9 mouse cellular contexts compared by ENCODE assay signal in genomic region chr2:20943222-20943621, GRCm38 (mm10). TPM values are rescaled to one million over a fixed set of nuclear protein-coding genes. Genes with fewer than 3 reads are reported as not detected.
DNase-seq lines count a peak whose midpoint lies in the region; ATAC-seq lines count a peak whose summit lies in the region.
"Had no signal": no experiment of that assay in that cellular context is flagged by ENCODE, and none has a peak within 500 bp of the region (broad histone marks: within the 10 kb centered on the region; RNA-seq: fewer than 3 reads in every experiment).

No protein-coding gene starts in this region.

- H3K36me3 ChIP-seq in embryonic facial prominence, embryonic 14.5 days (ENCODE audit: control insufficient read depth, insufficient read depth, low read length): no peaks in the 10 kb centered on the region; the same call in 1 of the 2 replicates
- H3K36me3 ChIP-seq in hindbrain, embryonic 12.5 days: no peaks in the 10 kb centered on the region
- H3K36me3 ChIP-seq in megakaryocyte, embryonic 14.5 days (replicated peaks; ENCODE audit: low read length): peaks cover 18% of the 10 kb centered on the region
- H3K36me3 ChIP-seq: embryonic facial prominence, embryonic 15.5 days had no signal

- H3K9me3 ChIP-seq in embryonic facial prominence, embryonic 14.5 days (ENCODE audit: control insufficient read depth, low read length): no peaks in the 10 kb centered on the region; the same call in 1 of the 2 replicates
- no peaks in the 10 kb centered on the region for H3K9me3 ChIP-seq in hindbrain, embryonic 12.5 days (replicated peaks)
- H3K9me3 ChIP-seq in megakaryocyte, embryonic 14.5 days: no peaks in the 10 kb centered on the region
- H3K9me3 ChIP-seq: embryonic facial prominence, embryonic 15.5 days had no signal

- peak; percentile 67 for ATAC-seq in embryonic facial prominence, embryonic 14.5 days (ENCODE audit: low read depth)
- peak; percentile 64 for ATAC-seq in hindbrain, embryonic 12.5 days (ENCODE audit: low FRiP score)

- no peak overlapping the region for H3K4me2 ChIP-seq in embryonic facial prominence, embryonic 14.5 days (ENCODE audit: low read depth, low read length)
- H3K4me2 ChIP-seq in hindbrain, embryonic 12.5 days (replicated peaks): no peak overlapping the region
- H3K4me2 ChIP-seq: embryonic facial prominence, embryonic 15.5 days had no signal

- H3K27me3 ChIP-seq in embryonic facial prominence, embryonic 14.5 days (replicated peaks; ENCODE audit: control insufficient read depth, insufficient read depth, low read length): no peaks in the 10 kb centered on the region
- H3K27me3 ChIP-seq in hindbrain, embryonic 12.5 days: no peaks in the 10 kb centered on the region
- H3K27me3 ChIP-seq in megakaryocyte, embryonic 14.5 days (replicated peaks): no peaks in the 10 kb centered on the region
- H3K27me3 ChIP-seq: embryonic facial prominence, embryonic 15.5 days had no signal

- no peak overlapping the region for H3K4me3 ChIP-seq in embryonic facial prominence, embryonic 14.5 days (ENCODE audit: low read depth, low read length)
- no peak overlapping the region for H3K4me3 ChIP-seq in hindbrain, embryonic 12.5 days
- peak overlapping the region; percentile 76 for H3K4me3 ChIP-seq in megakaryocyte, embryonic 14.5 days (replicated peaks)
- H3K4me3 ChIP-seq: embryonic facial prominence, embryonic 15.5 days had no signal

- no peak overlapping the region for H3K27ac ChIP-seq in embryonic facial prominence, embryonic 14.5 days (replicated peaks; ENCODE audit: low read depth, low read length)
- H3K27ac ChIP-seq in hindbrain, embryonic 12.5 days: 0 out of 2 replicates have a peak overlapping the region, but pooled peaks have one; percentile 23
- H3K27ac ChIP-seq: embryonic facial prominence, embryonic 15.5 days had no signal

- peak; percentile 40 for DNase-seq in left cerebral cortex, adult 11 months (ENCODE audit: low spot score)
- no peak for DNase-seq in left cerebral cortex, postnatal 36 days (ENCODE audit: low spot score in 2 of 2)
- peak; percentile 43 for DNase-seq in adrenal gland, postnatal 10 days
- DNase-seq in embryonic facial prominence, embryonic 14.5 days (ENCODE audit: low spot score): peak; percentile 65
- DNase-seq in ovary, postnatal 36 days (ENCODE audit: low spot score): no peak
- DNase-seq in frontal cortex, postnatal 10 days (ENCODE audit: low spot score in 2 of 2): no peak

- peaks cover 11% of the 10 kb centered on the region for H3K4me1 ChIP-seq in embryonic facial prominence, embryonic 14.5 days (ENCODE audit: control insufficient read depth, insufficient read depth, low read length)
- peaks cover 41% of the 10 kb centered on the region for H3K4me1 ChIP-seq in hindbrain, embryonic 12.5 days
- peaks cover 86% of the 10 kb centered on the region for H3K4me1 ChIP-seq in megakaryocyte, embryonic 14.5 days

- H3K9ac ChIP-seq in embryonic facial prominence, embryonic 14.5 days (ENCODE audit: low read depth, low read length): no peak overlapping the region
- no peak overlapping the region for H3K9ac ChIP-seq in hindbrain, embryonic 12.5 days
- H3K9ac ChIP-seq: embryonic facial prominence, embryonic 15.5 days had no signal

- intact Hi-C loops in left cerebral cortex, postnatal 36 days (cut with DNase I): no loop called here

- 4% methylated on average over 5 of the region's 5 CpGs for WGBS in embryonic facial prominence, embryonic 14.5 days
- WGBS in hindbrain, embryonic 12.5 days: 8% methylated on average over 5 of the region's 5 CpGs

RNA-seq across cellular contexts. Expression of gene Arhgap21, which starts 25.5 kb away (rescaled TPM):
- total RNA-seq in left cerebral cortex, postnatal 36 days (2021): 100 to 1,000 TPM; 210 to 310 TPM
- 10 to 100 TPM; 57.5 to 78.3 TPM for total RNA-seq in adrenal gland, postnatal 10 days (2021)
- 19.1 and 20.3 TPM in 2 replicates for polyA plus RNA-seq in embryonic facial prominence, embryonic 14.5 days (2014; fragmentation: Nextera tagmentation; extraction: Ambion mirVana)
- 64.4 and 66.1 TPM in 2 replicates for polyA plus RNA-seq in hindbrain, embryonic 12.5 days (2016; fragmentation: Nextera tagmentation; extraction: Ambion mirVana)
- 11.2 and 17.6 TPM in 2 replicates for polyA plus RNA-seq in megakaryocyte, embryonic 14.5 days (2012; ENCODE audit: insufficient read depth, low replicate concordance)

Comparison
In these comparisons a context has a peak if more than half of its experiments do, and no peak if none do; other contexts are left out.
1. DNase-seq: peak in left cerebral cortex, adult 11 months (single experiment), adrenal gland, postnatal 10 days (single experiment) and embryonic facial prominence, embryonic 14.5 days (single experiment); none in left cerebral cortex, postnatal 36 days (0 of 2), ovary, postnatal 36 days (single experiment) and frontal cortex, postnatal 10 days (0 of 2).